Mouse (Mus musculus) lung, adult 2 months (tissue): Measurements from ENCODE around the gene Phykpl. TPM values are rescaled to one million over a fixed set of nuclear protein-coding genes. Genes with fewer than 3 reads are reported as not detected.
"Not testable (repeated sequence)": the region's sequence is repeated elsewhere in the genome, so short reads cannot be mapped to it uniquely, and the experiment has no call there.

ENCODE experiments used
- DNase-seq: peaks from one replicate; pipeline ENCODE4 v3.0.0; 2022
- H3K4me1 ChIP-seq: fragments of 200-500 bp; 2 replicates; pipeline ENCODE4 v1.6.1; 2011; ENCODE audit warnings: low read length; ENCODE audit not compliant: control insufficient read depth, insufficient read depth
- H3K4me3 ChIP-seq: fragments of 200-500 bp; replicated peaks from 2 replicates; pipeline ENCODE3; 2011; ENCODE audit warnings: low read depth, mild to moderate bottlenecking, control low read depth, low read length; ENCODE audit errors: extremely low read depth
- CTCF ChIP-seq: fragments of 200-500 bp; IDR thresholded peaks from 2 replicates; pipeline ENCODE4 v1.5.1; 2011; ENCODE audit warnings: mild to moderate bottlenecking, low read length, control low read depth; ENCODE audit not compliant: insufficient read depth
- POLR2A ChIP-seq: fragments of 200-500 bp; IDR thresholded peaks from 2 replicates; pipeline ENCODE4 v1.6.1; 2011; ENCODE audit warnings: low read depth, mild to moderate bottlenecking, control low read depth, low read length, borderline replicate concordance; ENCODE audit errors: extremely low read depth
- WGBS: fragments of 180-500 bp; shearing (Covaris S2); methylation state at CpG from one replicate; pipeline ENCODE4 v1.1.7; 2018; 5-methylcytosine and 5-hydroxymethylcytosine counted together
- polyA plus RNA-seq: library from polyadenylated mRNA; depleted of rRNA; stranded (reverse); fragments of >200 nt; gene quantifications from 2 replicates; pipeline ENCODE4 v1.2.3, GENCODE M21; 2012

Gene Phykpl
- polyA plus RNA-seq, 1 experiment = 25.4 TPM

- 46% methylated on average over 3 of the region's 3 CpGs for WGBS
- DNase-seq = no peak
- Histone ChIP-seq H3K4me1 (peaks cover 5% of the 10 kb centered on the region; the same call in 1 of the 2 replicates), H3K4me3 (no peak overlapping the region)
- TF ChIP-seq CTCF = no peak
- no peak for TF ChIP-seq POLR2A
Measured at GRCm38 (mm10) chr11:51594715-51595350, 10.3 kb downstream of the Phykpl start.

GRCm38 (mm10) chr11:51595459-51596083 is 11.0 kb downstream of the Phykpl start:
- WGBS = 86% methylated on average over 1 of the region's 1 CpGs
- no peak overlapping the region for H3K4me3 ChIP-seq
- no peak for DNase-seq
- H3K4me1 ChIP-seq = peaks cover 5% of the 10 kb centered on the region; the same call in 1 of the 2 replicates
- TF ChIP-seq POLR2A (no peak), CTCF (no peak)

GRCm38 (mm10) chr11:51597553-51597952 is 13.0 kb downstream of the Phykpl start:
- DNase-seq = no peak
- 63% methylated on average over 2 of the region's 2 CpGs for WGBS
- TF ChIP-seq CTCF (no peak), POLR2A (no peak)
- Histone ChIP-seq H3K4me1 (no peaks in the 10 kb centered on the region), H3K4me3 (no peak overlapping the region)

GRCm38 (mm10) chr11:51602253-51602652 is 17.7 kb downstream of the Phykpl start:
- TF ChIP-seq POLR2A (no peak), CTCF (no peak)
- 75% methylated on average over 3 of the region's 3 CpGs for WGBS
- no peak for DNase-seq

GRCm38 (mm10) chr11:51605602-51606446 is 21.3 kb downstream of the Phykpl start:
- under 1% methylated on average over 80 of the region's 81 CpGs for WGBS
- DNase-seq = peak; percentile 89
- Histone ChIP-seq H3K4me1 (peaks cover 6% of the 10 kb centered on the region), H3K4me3 (peak overlapping the region; percentile 76)
- peak; percentile 70; the same call in 1 of the 2 replicates for TF ChIP-seq POLR2A
- no peak for TF ChIP-seq CTCF

More at GRCm38 (mm10) chr11:51602253-51602652, 17.7 kb downstream of the Phykpl start:
- H3K4me3 ChIP-seq = no peak overlapping the region
- peaks cover 6% of the 10 kb centered on the region for H3K4me1 ChIP-seq

- H3K4me1 ChIP-seq = peaks cover 6% of the 10 kb centered on the region
Measured at GRCm38 (mm10) chr11:51606447-51607095, 22.0 kb downstream of the Phykpl start, which contains the start of gene Hnrnpab. Gene Hnrnpab (minus strand): TSS chr11:51606847.

GRCm38 (mm10) chr11:51607096-51607738 is 22.7 kb downstream of the Phykpl start:
- peak overlapping the region; percentile 64 for H3K4me3 ChIP-seq
- peaks cover 6% of the 10 kb centered on the region for H3K4me1 ChIP-seq
- no peak for DNase-seq
- 4% methylated on average over 15 of the region's 15 CpGs for WGBS
- TF ChIP-seq CTCF (no peak), POLR2A (no peak)

More at GRCm38 (mm10) chr11:51606447-51607095, 22.0 kb downstream of the Phykpl start, which contains the start of gene Hnrnpab:
- under 1% methylated on average over 89 of the region's 91 CpGs for WGBS
- peak within 1 kb of the TSS; percentile 76 for H3K4me3 ChIP-seq
- peak; percentile 100 for TF ChIP-seq POLR2A
- TF ChIP-seq CTCF = no peak
- DNase-seq = peak; percentile 97

- 63% methylated on average over 3 of the region's 3 CpGs for WGBS
- Histone ChIP-seq H3K4me3 (no peak overlapping the region), H3K4me1 (peaks cover 6% of the 10 kb centered on the region)
- TF ChIP-seq POLR2A = no peak
- no peak for TF ChIP-seq CTCF
- DNase-seq = no peak
Measured at GRCm38 (mm10) chr11:51609266-51609909, 24.8 kb downstream of the Phykpl start.

GRCm38 (mm10) chr11:51609940-51610339 is 25.4 kb downstream of the Phykpl start:
- peaks cover 11% of the 10 kb centered on the region for H3K4me1 ChIP-seq
- DNase-seq, H3K4me3 ChIP-seq: not testable (repeated sequence)
- whole genome bisulfite sequencing = 80% methylated on average over 5 of the region's 5 CpGs
